Mouse (Mus musculus): ENCODE measurements around the gene Hagh. TPM values are rescaled to one million over a fixed set of nuclear protein-coding genes. Genes with fewer than 3 reads are reported as not detected.

The Hagh gene
- polyA plus RNA-seq, 1 experiment = 142 TPM

- DNase-seq (ENCODE audit: extremely low spot score in 1 of 2, low spot score in 1 of 2) = no peak
These were observed 9.8 kb downstream of the Hagh start for GRCm38 (mm10) chr17:24849733-24850064.

- DNase-seq (ENCODE audit: extremely low spot score in 1 of 2, low spot score in 1 of 2) = peak; percentile 97
These were observed 10.3 kb downstream of the Hagh start, which contains the start of gene Fahd1 for GRCm38 (mm10) chr17:24850065-24850772. TSS of gene Fahd1 (minus strand) at chr17:24850364.

GRCm38 (mm10) chr17:24850773-24851127 lies 10.8 kb downstream of the Hagh start:
- no peak for DNase-seq (ENCODE audit: extremely low spot score in 1 of 2, low spot score in 1 of 2)

GRCm38 (mm10) chr17:24851381-24852125 lies 11.6 kb downstream of the Hagh start:
- DNase-seq (ENCODE audit: extremely low spot score in 1 of 2, low spot score in 1 of 2) = no peak

GRCm38 (mm10) chr17:24855838-24856464 lies 16.0 kb downstream of the Hagh start:
- DNase-seq (ENCODE audit: extremely low spot score in 1 of 2, low spot score in 1 of 2) = no peak

GRCm38 (mm10) chr17:24856589-24856988 lies 16.6 kb downstream of the Hagh start:
- DNase-seq (ENCODE audit: extremely low spot score in 1 of 2, low spot score in 1 of 2) = no peak

GRCm38 (mm10) chr17:24857831-24858470 lies 18.0 kb downstream of the Hagh start:
- no peak for DNase-seq (ENCODE audit: extremely low spot score in 1 of 2, low spot score in 1 of 2)

- DNase-seq (ENCODE audit: extremely low spot score in 1 of 2, low spot score in 1 of 2) = no peak
These were observed 19.0 kb downstream of the Hagh start for GRCm38 (mm10) chr17:24858967-24859366.

- DNase-seq (ENCODE audit: extremely low spot score in 1 of 2, low spot score in 1 of 2) = no peak
These were observed 20.1 kb downstream of the Hagh start for GRCm38 (mm10) chr17:24860076-24860475.

GRCm38 (mm10) chr17:24861785-24862184 lies 21.8 kb downstream of the Hagh start:
- DNase-seq (ENCODE audit: extremely low spot score in 1 of 2, low spot score in 1 of 2) = no peak

- no peak for DNase-seq (ENCODE audit: extremely low spot score in 1 of 2, low spot score in 1 of 2)
These were observed 25.8 kb downstream of the Hagh start, which contains the start of gene Igfals for GRCm38 (mm10) chr17:24865776-24866175. TSS of gene Igfals (plus strand) at chr17:24865997.

- DNase-seq (ENCODE audit: extremely low spot score in 1 of 2, low spot score in 1 of 2) = peak; percentile 53
These were observed 28.0 kb downstream of the Hagh start for GRCm38 (mm10) chr17:24867914-24868313.

GRCm38 (mm10) chr17:24873695-24874404 lies 33.9 kb downstream of the Hagh start:
- DNase-seq (ENCODE audit: extremely low spot score in 1 of 2, low spot score in 1 of 2) = no peak

GRCm38 (mm10) chr17:24874405-24874745 lies 34.4 kb downstream of the Hagh start:
- no peak for DNase-seq (ENCODE audit: extremely low spot score in 1 of 2, low spot score in 1 of 2)

GRCm38 (mm10) chr17:24874989-24875388 lies 35.0 kb downstream of the Hagh start:
- DNase-seq (ENCODE audit: extremely low spot score in 1 of 2, low spot score in 1 of 2) = no peak

- DNase-seq (ENCODE audit: extremely low spot score in 1 of 2, low spot score in 1 of 2) = no peak
These were observed 37.6 kb downstream of the Hagh start for GRCm38 (mm10) chr17:24877336-24878116.

- no peak for DNase-seq (ENCODE audit: extremely low spot score in 1 of 2, low spot score in 1 of 2)
These were observed 38.1 kb downstream of the Hagh start for GRCm38 (mm10) chr17:24878117-24878397.

GRCm38 (mm10) chr17:24878531-24878930 lies 38.6 kb downstream of the Hagh start:
- no peak for DNase-seq (ENCODE audit: extremely low spot score in 1 of 2, low spot score in 1 of 2)

GRCm38 (mm10) chr17:24881738-24882440 lies 41.9 kb downstream of the Hagh start:
- DNase-seq (ENCODE audit: extremely low spot score in 1 of 2, low spot score in 1 of 2) = no peak

Data from frontal cortex, adult 2 months (tissue).